Mouse (Mus musculus): ENCODE measurements around the gene Adgrl3.

DNA sequence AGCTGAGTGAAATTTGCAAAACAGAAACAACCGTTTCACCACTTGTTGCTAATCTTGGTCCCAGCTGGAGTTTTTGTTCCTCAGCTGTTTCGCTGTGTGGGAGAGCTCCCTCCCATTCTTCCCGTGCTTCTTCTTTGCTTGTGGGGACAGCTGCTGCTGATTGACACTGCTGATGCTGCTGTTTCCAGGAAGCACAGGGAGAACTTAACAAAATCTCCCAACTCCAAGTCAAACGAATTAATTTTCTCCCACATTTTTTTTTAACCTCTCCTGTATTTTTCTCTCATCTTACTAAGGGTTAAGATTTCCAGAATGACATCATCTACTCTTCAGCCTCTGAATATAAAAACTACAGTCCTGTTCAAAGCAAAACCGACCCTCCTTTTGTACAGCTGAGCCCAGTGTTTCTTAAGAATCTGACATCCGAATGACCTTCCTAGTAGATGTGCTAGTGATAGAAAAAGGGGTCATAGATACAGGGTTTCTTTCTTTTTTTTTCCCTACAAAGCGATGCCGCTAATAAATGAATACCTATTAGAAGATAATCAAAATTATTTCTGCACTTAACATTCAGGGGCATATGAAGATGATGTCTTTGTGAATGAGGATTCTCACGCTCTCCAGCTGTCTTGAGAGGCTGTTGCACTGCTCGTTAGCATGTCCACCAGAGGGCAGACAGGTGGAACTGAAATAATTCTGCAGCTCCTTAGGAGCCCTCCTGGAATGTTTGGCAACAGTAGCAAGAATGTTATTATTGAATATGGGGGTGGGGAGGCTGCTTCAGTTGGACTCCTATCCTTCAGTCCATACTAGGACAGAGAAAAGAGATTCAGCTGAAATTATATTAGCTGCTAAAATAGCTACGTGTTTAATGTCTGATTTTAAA lies 499.8 kb downstream of the Adgrl3 start:
- TF ChIP-seq CTCF (IDR thresholded peaks at IDR 0.05; ENCODE audit: control insufficient read depth, insufficient read depth, insufficient replicate concordance, low read depth, low read length): peak; percentile 8; the same call in 1 of the 2 replicates
- no peak for TF ChIP-seq POLR2A (IDR thresholded peaks at IDR 0.05; ENCODE audit: control insufficient read depth, low read depth, low read length)
